Mouse (Mus musculus) right cerebral cortex, adult 18-20 months (tissue): ENCODE measurements at regions not wholly inside any gene's neighbourhood (a gene's known extent, or its start where the extent isn't known, plus 50 kb on each side); places are given as distances from the start of the nearest gene placed in this dataset.
A peak's percentile ranks its signal among the peaks of the same experiment; 100 is the strongest.

Experiments
- DNase-seq: peaks from one replicate; pipeline ENCODE4 v3.0.0; 2022; ENCODE audit warnings: mixed read lengths

GRCm38 (mm10) chr19:59646656-59647055 is 188.5 kb downstream of the Emx2 start:
- DNase-seq, result no peak

DNA sequence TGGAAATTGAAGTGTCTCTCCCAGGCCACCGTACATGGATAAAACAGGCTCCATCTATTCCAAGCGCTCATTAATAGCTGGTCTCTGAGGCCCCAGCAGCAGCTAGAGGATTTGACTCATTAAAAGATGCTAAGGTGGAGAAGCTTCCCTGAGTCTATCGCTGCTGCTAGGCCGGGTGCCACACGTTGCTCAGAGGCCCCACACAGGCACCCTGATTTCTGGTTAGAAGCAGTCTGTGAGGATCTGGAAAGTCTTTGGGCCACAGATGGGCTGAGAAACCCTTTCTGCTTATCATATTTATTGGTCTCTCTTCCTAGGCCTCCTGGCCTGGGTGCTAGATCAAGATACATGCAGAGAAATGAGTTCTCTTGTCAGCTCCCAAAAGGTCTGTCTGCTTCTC is 191.2 kb downstream of the Emx2 start:
- DNase-seq, result no peak

DNA sequence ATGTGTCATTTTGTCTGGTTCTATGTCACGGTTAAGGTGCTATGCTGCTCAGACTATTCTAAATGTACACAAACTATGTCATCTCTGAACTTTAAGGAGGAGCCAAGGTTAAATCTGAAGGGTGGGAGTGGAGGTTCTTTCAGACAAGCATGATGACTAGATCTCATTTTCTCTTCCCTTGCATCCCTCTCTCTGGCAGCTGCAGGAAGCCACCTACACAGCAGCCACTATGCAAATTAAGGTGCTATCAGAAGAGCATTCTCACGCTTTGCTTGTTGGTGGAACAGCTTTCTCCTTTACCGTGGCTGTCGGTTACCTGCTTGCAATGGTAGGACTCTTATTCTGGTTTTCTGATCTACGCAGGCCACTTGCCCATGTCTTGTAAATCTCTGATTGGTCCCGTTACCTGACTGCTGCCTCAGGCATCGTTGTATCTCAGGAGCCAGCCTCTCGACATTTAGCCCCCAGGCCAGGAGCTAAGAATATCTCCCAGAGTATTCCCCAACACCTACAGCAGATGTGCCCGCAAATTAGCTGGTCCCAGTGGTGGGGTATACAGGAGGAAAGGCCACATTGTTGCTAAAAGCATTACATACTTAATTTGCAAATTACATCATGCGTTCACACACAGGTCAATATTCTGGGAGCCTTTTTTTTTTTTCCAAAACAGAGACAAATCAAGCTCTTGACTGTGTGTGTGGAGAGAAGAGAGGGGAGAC is 192.6 kb downstream of the Emx2 start:
- peak; percentile 42 for DNase-seq

GRCm38 (mm10) chr19:59653631-59654367 is 195.6 kb downstream of the Emx2 start:
- no peak for DNase-seq

DNA sequence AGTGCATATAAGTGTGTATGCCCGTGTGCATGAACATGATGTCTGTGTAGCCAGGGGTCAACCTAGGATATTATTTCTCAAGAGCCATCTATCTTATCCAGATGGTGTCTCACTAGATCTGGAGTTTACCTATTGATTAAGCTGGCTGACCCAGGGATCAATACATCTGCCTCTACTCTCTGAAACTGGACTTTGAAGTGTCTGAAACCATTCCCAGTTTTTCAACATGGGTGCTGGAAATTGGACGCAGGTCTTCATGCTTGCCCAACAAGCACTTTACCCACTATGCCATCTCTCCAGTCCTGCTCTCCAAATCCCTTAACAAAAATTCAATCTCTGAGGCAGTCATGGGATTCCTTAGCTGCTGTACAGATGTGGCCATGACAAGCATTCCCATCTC is 197.1 kb downstream of the Emx2 start:
- DNase-seq, result no peak

GRCm38 (mm10) chr19:59669793-59670192 is 211.6 kb downstream of the Emx2 start:
- DNase-seq, result no peak

DNA sequence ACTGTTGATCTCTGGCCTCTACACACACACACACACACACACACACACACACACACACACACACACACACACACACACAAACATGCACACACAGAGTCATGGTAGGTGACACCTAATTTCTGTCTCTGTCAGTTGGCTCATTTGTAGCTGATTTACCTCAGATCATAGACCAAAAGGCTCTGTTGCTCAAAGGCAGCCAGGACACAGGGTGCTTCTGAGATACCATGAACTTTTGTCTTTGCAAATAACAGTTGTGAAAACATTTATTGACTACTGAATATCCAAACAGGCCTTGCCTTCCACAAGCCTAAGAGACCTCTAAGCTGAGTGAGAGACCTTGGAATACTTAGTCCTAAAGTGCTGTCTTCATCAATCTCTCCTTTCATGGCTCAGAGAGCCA is 215.4 kb downstream of the Emx2 start:
- no peak for DNase-seq

- no peak for DNase-seq
Measured at GRCm38 (mm10) chr19:59679191-59679590, 221.0 kb downstream of the Emx2 start.

GRCm38 (mm10) chr19:59680356-59680755 is 222.2 kb downstream of the Emx2 start:
- no peak for DNase-seq

DNA sequence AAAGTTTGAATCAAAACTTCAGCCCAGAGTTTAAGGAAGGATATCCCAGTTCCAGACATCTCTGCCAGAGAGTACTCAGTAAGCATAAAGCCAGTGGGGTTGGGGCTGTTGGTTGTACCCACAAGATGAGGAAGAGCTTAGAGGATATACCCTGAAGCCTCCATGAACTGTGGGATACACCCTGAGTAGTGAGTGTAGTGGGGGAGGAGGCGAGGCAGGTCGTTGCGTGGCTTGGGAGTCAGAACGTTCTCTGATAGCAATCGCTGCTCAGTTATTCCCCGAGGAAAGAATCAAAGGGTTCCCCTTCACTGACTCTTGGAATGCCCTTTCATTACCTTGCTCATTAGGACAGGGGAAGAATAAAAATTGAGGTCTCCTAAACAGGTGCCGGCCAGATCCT is 226.1 kb downstream of the Emx2 start:
- DNase-seq, result no peak

- DNase-seq, result no peak
Measured at GRCm38 (mm10) chr19:59685826-59686717, 227.9 kb downstream of the Emx2 start.

DNA sequence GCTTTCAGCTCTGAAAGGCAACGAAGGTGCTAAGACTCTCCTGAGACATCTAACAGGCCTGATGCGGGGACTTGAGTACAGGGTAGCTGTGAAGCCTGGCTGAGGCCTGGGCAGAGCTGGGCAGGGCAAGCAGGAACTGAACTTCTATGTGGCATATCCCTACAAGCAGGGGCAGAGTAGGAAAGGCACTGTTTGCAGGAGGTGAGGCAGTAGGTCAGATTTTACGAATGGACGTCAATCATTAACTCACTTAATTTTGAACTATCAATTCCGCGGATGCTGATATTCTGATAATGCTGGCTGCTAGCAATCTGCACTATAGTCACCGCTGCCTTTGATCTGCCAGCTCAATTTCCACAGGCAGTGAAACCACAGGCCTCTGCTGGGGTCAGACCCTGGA is 229.0 kb downstream of the Emx2 start:
- no peak for DNase-seq

GRCm38 (mm10) chr19:59687681-59688080 is 229.5 kb downstream of the Emx2 start:
- DNase-seq, result no peak

- no peak for DNase-seq
Measured at GRCm38 (mm10) chr19:59691541-59692096, 233.4 kb downstream of the Emx2 start.

- peak; percentile 24 for DNase-seq
Measured at GRCm38 (mm10) chr19:59697628-59698027, 239.5 kb downstream of the Emx2 start.

GRCm38 (mm10) chr19:59700187-59700586 is 242.0 kb downstream of the Emx2 start:
- DNase-seq, result no peak

DNA sequence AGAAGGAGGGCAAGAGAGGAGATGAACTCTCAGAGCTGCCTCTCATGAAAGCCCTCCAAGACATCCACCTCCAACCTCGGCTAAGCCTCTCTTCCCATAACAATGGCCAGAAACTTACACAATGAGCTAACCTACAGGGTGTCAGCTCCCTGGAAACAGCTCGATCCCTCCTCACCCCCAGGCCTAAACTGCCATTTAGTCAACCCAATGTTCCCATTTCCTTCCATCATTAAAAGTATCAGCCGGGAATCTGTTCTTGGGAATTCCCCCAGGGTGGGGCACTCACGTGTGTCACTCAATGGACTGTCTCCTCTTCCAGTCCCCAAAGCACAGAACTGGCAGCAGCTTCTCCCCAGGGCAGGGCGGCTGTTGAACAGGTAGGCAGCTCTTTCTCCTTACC is 236.3 kb downstream of the Rab11fip2 start:
- no peak for DNase-seq

GRCm38 (mm10) chr19:59709180-59709579 is 234.3 kb downstream of the Rab11fip2 start:
- DNase-seq, result no peak

- DNase-seq, result no peak
Measured at GRCm38 (mm10) chr19:59715086-59715485, 228.4 kb downstream of the Rab11fip2 start.

- DNase-seq, result no peak
Measured at GRCm38 (mm10) chr19:59717813-59718483, 225.5 kb downstream of the Rab11fip2 start.

DNA sequence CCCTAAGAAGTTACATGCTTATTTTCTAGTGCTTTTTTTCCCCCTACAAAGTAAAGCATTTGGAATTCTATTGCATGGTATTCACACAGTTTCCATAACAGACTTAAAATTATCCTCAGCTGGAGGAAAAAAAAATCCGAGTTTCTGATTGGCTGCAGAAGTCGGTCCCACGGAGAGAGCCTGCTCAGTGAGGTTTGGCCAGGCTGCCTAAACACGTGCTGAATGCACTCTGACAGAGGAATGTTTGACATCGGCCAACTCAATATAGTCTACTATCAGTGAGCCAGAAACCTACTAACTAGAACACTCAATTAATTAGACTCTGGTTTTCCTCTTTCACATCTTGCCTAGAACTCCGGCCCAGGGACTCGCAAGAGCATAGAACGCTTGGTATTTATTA is 204.9 kb downstream of the Rab11fip2 start:
- DNase-seq, result no peak

- peak; percentile 13 for DNase-seq
Measured at GRCm38 (mm10) chr19:59742946-59743345, 200.5 kb downstream of the Rab11fip2 start.

- no peak for DNase-seq
Measured at GRCm38 (mm10) chr19:59761218-59761617, 182.2 kb downstream of the Rab11fip2 start.
